12 mouse cellular contexts compared by ENCODE assay signal in genomic region chr1:74074693-74075485, GRCm38 (mm10). TPM values are rescaled to one million over a fixed set of nuclear protein-coding genes. Genes with fewer than 3 reads are reported as not detected.
DNase-seq lines count a peak whose midpoint lies in the region; TF ChIP-seq lines count a peak whose summit lies in the region.
"Had no signal": no experiment of that assay in that cellular context is flagged by ENCODE, and none has a peak within 500 bp of the region (broad histone marks: within the 10 kb centered on the region; RNA-seq: fewer than 3 reads in every experiment).

No protein-coding gene starts in this region.

- 89% methylated on average over 7 of the region's 7 CpGs for WGBS in limb, embryonic 10.5 days
- WGBS in thymus, adult 2 months, result 65% methylated on average over 7 of the region's 7 CpGs

- peaks cover 45% of the 10 kb centered on the region for H3K4me1 ChIP-seq in brown adipose tissue, adult 24 weeks (ENCODE audit: control insufficient read depth, insufficient read depth, insufficient read length, low read length)
- peaks cover 25% of the 10 kb centered on the region for H3K4me1 ChIP-seq in limb, embryonic 10.5 days
- H3K4me1 ChIP-seq in thymus, adult 2 months (replicated peaks; ENCODE audit: control insufficient read depth, insufficient read depth, low read length), result 0 out of 2 replicates have a peak, but pooled peaks cover 3% of the 10 kb centered on the region

- no peaks in the 10 kb centered on the region for H3K27me3 ChIP-seq in limb, embryonic 10.5 days (ENCODE audit: low read depth, poor library complexity, severe bottlenecking)
- H3K27me3 ChIP-seq in thymus, adult 2 months (ENCODE audit: control insufficient read depth, insufficient read depth, low read length), result no peaks in the 10 kb centered on the region
- H3K27me3 ChIP-seq: Patski had no signal

- peak; percentile 57 for DNase-seq in gastrocnemius, postnatal 25 days
- DNase-seq in gastrocnemius, adult 18-20 months (ENCODE audit: low spot score), result no peak
- DNase-seq in heart, postnatal 25 days (ENCODE audit: low spot score), result peak; percentile 60
- DNase-seq in limb, embryonic 10.5 days (ENCODE audit: low spot score), result no peak
- DNase-seq in embryo, embryonic 9.5 days (ENCODE audit: extremely low spot score), result no peak
- no peak for DNase-seq in thymus, adult 2 months
- no peak for DNase-seq in retina, postnatal 1 day
- DNase-seq: adrenal gland, postnatal 25 days had no signal

- peak overlapping the region; percentile 93 for H3K27ac ChIP-seq in brown adipose tissue, adult 24 weeks (replicated peaks; ENCODE audit: low read depth, low read length)
- H3K27ac ChIP-seq in limb, embryonic 10.5 days, result 0 out of 2 replicates have a peak overlapping the region, but pooled peaks have one; percentile 39
- H3K27ac ChIP-seq in thymus, adult 2 months (ENCODE audit: control insufficient read depth, insufficient read depth, low read length), result no peak overlapping the region

- H3K4me3 ChIP-seq in brown adipose tissue, adult 24 weeks (ENCODE audit: insufficient read depth, low read depth, low read length), result no peak overlapping the region
- no peak overlapping the region for H3K4me3 ChIP-seq in limb, embryonic 10.5 days
- H3K4me3 ChIP-seq in thymus, adult 2 months (ENCODE audit: control insufficient read depth, insufficient read depth, low read length), result no peak overlapping the region
- H3K4me3 ChIP-seq: myocyte had no signal

- H3K9me3 ChIP-seq in limb, embryonic 10.5 days (replicated peaks), result no peaks in the 10 kb centered on the region

- intact Hi-C loops in heart, postnatal 25 days (cut with DNase I), result loop anchor here (1.0 to 2.0 kb wide), 3 partner anchors 48 to 173 kb away; no protein-coding TSS in a partner anchor

- peaks cover 87% of the 10 kb centered on the region for H3K36me3 ChIP-seq in limb, embryonic 10.5 days
- H3K36me3 ChIP-seq in thymus, adult 2 months (ENCODE audit: control insufficient read depth, insufficient read depth, low read length), result no peaks in the 10 kb centered on the region

- no peak for TF ChIP-seq POLR2A in thymus, adult 2 months (IDR thresholded peaks at IDR 0.05; ENCODE audit: control insufficient read depth, extremely low read depth, insufficient read depth, low read length, poor library complexity)

- TF ChIP-seq CTCF in thymus, adult 2 months (IDR thresholded peaks at IDR 0.05; ENCODE audit: borderline replicate concordance, control insufficient read depth, extremely low read depth, insufficient read depth, low read length, poor library complexity), result no peak

RNA-seq across cellular contexts. Expression of gene Tns1, which starts 49.4 kb away (rescaled TPM):
- total RNA-seq in gastrocnemius, postnatal 25 days (2021), result 100 to 1,000 TPM; 205 to 234 TPM
- total RNA-seq in gastrocnemius, adult 18-20 months (2021), result 100 to 1,000 TPM; 226 to 298 TPM
- 237 and 280 TPM in 2 replicates for polyA plus RNA-seq in brown adipose tissue, adult 24 weeks (2012; ENCODE audit: insufficient read depth, insufficient read length, missing spikeins)
- total RNA-seq in heart, postnatal 25 days (2021), result 100 to 1,000 TPM; 679 to 701 TPM
- 38.6 and 46.7 TPM in 2 replicates for polyA plus RNA-seq in limb, embryonic 10.5 days (2016; fragmentation: Nextera tagmentation; extraction: Ambion mirVana)
- 117 and 122 TPM in 2 replicates for polyA plus RNA-seq in thymus, adult 2 months (2012; rRNA removed)

RNA-seq across cellular contexts. Expression of gene Rufy4, which starts 50.5 kb away (rescaled TPM):
- total RNA-seq in gastrocnemius, postnatal 25 days (2021), result under 1 TPM in 1 of 2 experiments, not detected in 1; 0.16 TPM
- total RNA-seq in gastrocnemius, adult 18-20 months (2021), result under 1 TPM; 0.09 to 0.11 TPM
- 1.8 and 2.1 TPM in 2 replicates for polyA plus RNA-seq in brown adipose tissue, adult 24 weeks (2012; ENCODE audit: insufficient read depth, insufficient read length, missing spikeins)
- 1 to 10 TPM; 1.1 to 1.5 TPM for total RNA-seq in heart, postnatal 25 days (2021)
- polyA plus RNA-seq in limb, embryonic 10.5 days (2016; fragmentation: Nextera tagmentation; extraction: Ambion mirVana), result 0.08 and 0.13 TPM in 2 replicates
- 0.49 and 1.0 TPM in 2 replicates for polyA plus RNA-seq in thymus, adult 2 months (2012; rRNA removed)
- total RNA-seq: left cerebral cortex, postnatal 36 days had no signal
- polyA plus RNA-seq: myocyte had no signal

Comparison
In these comparisons a context has a peak if more than half of its experiments do, and no peak if none do; other contexts are left out.
1. DNase-seq: peak in gastrocnemius, postnatal 25 days (single experiment) and heart, postnatal 25 days (single experiment); none in gastrocnemius, adult 18-20 months (single experiment), limb, embryonic 10.5 days (single experiment), embryo, embryonic 9.5 days (single experiment), thymus, adult 2 months (single experiment) and retina, postnatal 1 day (single experiment).